Mouse (Mus musculus) liver, adult 2 months (tissue): ENCODE measurements at regions not wholly inside any gene's neighbourhood (a gene's known extent, or its start where the extent isn't known, plus 50 kb on each side); places are given as distances from the start of the nearest gene placed in this dataset.

Experiments used
- CTCF ChIP-seq: fragments of 200-500 bp; IDR thresholded peaks from 2 replicates; pipeline ENCODE4 v1.5.1; 2011; ENCODE audit warnings: low read depth, low read length, control low read depth
- POLR2A ChIP-seq: fragments of 200-500 bp; IDR thresholded peaks from 2 replicates; pipeline ENCODE4 v1.6.1; 2011; ENCODE audit warnings: low read length, control low read depth; ENCODE audit not compliant: insufficient read depth; ENCODE audit errors: extremely low read depth

GRCm38 (mm10) chr13:31716771-31717170, 89.7 kb upstream of the Foxc1 start:
- TF ChIP-seq CTCF: no peak
- no peak for TF ChIP-seq POLR2A
